Mouse (Mus musculus): ENCODE data around the gene Slc26a10. TPM values are rescaled to one million over a fixed set of nuclear protein-coding genes. Genes with fewer than 3 reads are reported as not detected.
"Not testable (repeated sequence)": the region's sequence is repeated elsewhere in the genome, so short reads cannot be mapped to it uniquely, and the experiment has no call there.

The Slc26a10 gene
- polyA plus RNA-seq, 1 experiment from 2014 or later = 2.3 TPM

DNA sequence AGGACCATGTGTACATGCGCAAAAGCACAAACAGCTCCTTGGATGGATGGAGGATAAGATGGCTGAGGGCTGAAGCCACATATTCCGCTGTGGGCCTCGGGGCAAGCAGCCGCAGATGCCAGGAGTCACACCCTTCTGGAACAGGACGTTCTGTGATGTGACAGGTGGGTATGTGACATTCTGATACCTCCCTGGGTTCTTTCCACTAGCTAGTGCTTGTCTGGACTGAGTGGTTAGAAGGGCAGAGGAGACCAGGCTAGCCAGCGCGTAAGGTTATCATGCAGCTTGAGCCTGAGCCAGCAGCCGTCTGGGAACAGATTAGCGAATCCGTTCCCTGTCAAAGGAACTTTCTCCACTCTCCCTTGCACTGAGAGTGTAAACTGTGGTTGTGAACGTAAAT is 39.5 kb downstream of the Slc26a10 start:
- Histone ChIP-seq H3K27me3 (ENCODE audit: control insufficient read depth, insufficient read depth, low read length) (no peaks in the 10 kb centered on the region), H3K4me1 (ENCODE audit: control insufficient read depth, insufficient read depth, low read length) (no peaks in the 10 kb centered on the region), H3K9me3 (ENCODE audit: control insufficient read depth, low read length) (no peaks in the 10 kb centered on the region), H3K36me3 (ENCODE audit: control insufficient read depth, insufficient read depth, low read length) (no peaks in the 10 kb centered on the region), H3K27ac (ENCODE audit: low read depth, low read length) (no peak overlapping the region), H3K4me2 (replicated peaks; ENCODE audit: low read depth, low read length) (no peak overlapping the region), H3K4me3 (ENCODE audit: low read length) (no peak overlapping the region), H3K9ac (ENCODE audit: low read depth, low read length) (no peak overlapping the region)
- ATAC-seq (ENCODE audit: low FRiP score, low TSS enrichment) = no peak
- 79% methylated on average over 11 of the region's 11 CpGs for WGBS

DNA sequence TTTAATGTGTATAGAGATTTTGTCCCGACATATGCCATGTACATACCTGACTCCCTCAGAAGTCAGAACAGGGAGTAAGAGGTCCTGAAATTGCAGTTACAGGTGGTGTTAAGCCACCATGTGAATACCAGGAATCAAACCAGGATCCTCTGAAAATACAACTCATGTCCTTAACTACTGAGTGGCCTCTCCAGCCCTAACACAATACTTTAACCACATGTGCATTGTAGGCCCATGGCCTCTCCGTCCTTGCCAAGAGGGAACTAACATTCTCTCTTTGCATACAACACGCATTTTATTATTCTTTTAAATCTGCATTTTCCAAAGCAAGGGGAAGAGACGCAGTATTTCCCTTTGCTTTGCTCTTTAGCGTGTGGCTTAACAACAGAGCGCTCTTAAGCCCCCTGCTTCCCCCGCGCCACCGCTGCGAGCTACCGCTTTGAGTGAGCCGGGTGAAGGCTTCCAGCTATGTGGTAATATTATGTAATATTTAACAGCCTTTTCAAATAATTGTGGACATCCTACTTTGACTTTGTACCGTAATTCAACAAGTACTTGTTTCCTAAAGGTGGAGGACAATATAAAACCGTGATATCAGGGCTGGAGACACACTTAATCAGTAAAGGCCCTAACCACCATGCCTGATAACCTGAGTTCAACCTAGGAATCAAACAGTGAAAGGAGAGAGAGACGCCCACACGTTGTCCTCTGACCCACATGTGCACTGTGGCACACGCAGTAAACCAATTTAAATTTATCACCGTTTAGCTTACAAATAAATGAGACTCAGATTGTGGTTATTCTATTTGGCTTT is 41.9 kb downstream of the Slc26a10 start:
- H3K4me1 ChIP-seq (ENCODE audit: control insufficient read depth, insufficient read depth, low read length) = no peaks in the 10 kb centered on the region
- no peaks in the 10 kb centered on the region for H3K36me3 ChIP-seq (ENCODE audit: control insufficient read depth, insufficient read depth, low read length)
- no peak overlapping the region for H3K9ac ChIP-seq (ENCODE audit: low read depth, low read length)
- no peak for ATAC-seq (ENCODE audit: low FRiP score, low TSS enrichment)
- no peaks in the 10 kb centered on the region for H3K9me3 ChIP-seq (ENCODE audit: control insufficient read depth, low read length)
- no peak overlapping the region for H3K4me3 ChIP-seq (ENCODE audit: low read length)
- no peak overlapping the region for H3K27ac ChIP-seq (ENCODE audit: low read depth, low read length)
- WGBS = 84% methylated on average over 18 of the region's 18 CpGs
- no peaks in the 10 kb centered on the region for H3K27me3 ChIP-seq (ENCODE audit: control insufficient read depth, insufficient read depth, low read length)
- no peak overlapping the region for H3K4me2 ChIP-seq (replicated peaks; ENCODE audit: low read depth, low read length)

DNA sequence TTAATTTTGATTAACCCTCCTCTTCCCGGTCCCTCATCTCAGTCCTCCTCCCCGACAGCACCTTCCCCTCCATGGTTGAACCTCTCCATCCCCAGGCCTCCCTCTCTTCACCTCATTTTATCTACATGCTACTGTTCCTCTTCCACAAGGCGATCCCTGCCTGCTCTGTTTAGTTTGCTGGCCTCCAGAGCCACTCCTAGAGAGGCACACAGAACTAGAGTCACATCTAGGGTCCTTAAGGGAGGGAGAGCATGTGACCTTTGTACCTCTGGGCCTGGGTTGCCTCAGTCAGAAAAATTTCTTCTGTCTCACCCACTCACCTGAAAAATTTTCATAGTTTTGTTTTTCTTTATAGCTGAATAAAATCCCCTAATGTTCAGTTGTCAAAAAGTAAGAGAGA is 42.5 kb downstream of the Slc26a10 start:
- Histone ChIP-seq H3K4me1 (ENCODE audit: control insufficient read depth, insufficient read depth, low read length) (no peaks in the 10 kb centered on the region), H3K9me3 (ENCODE audit: control insufficient read depth, low read length) (no peaks in the 10 kb centered on the region), H3K27me3 (ENCODE audit: control insufficient read depth, insufficient read depth, low read length) (no peaks in the 10 kb centered on the region), H3K36me3 (ENCODE audit: control insufficient read depth, insufficient read depth, low read length) (no peaks in the 10 kb centered on the region), H3K4me2 (replicated peaks; ENCODE audit: low read depth, low read length) (no peak overlapping the region), H3K27ac (ENCODE audit: low read depth, low read length) (no peak overlapping the region), H3K4me3 (ENCODE audit: low read length) (no peak overlapping the region), H3K9ac (ENCODE audit: low read depth, low read length) (no peak overlapping the region)
- no peak for ATAC-seq (ENCODE audit: low FRiP score, low TSS enrichment)
- 83% methylated on average over 3 of the region's 3 CpGs for whole genome bisulfite sequencing

DNA sequence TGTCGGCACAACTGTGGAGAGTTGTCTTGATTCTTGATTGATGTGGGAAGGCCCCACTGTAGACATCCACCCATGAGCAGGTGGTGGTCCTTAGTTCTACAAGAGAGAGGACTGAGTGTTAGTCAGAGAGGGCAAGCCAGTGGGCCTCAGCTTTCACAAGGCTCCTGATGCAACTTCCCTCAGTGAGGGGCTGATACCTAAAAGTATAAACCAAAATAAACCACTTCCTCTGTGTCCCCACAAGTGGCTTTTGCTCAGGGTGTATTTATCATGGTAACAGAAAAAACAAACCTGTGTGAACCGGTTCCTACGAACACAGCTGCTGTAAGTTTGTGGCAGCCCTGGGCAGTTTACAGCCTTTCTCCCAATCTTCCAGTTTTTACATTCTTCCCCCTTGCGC is 43.9 kb downstream of the Slc26a10 start:
- ATAC-seq (ENCODE audit: low FRiP score, low TSS enrichment) = no peak
- H3K4me3 ChIP-seq (ENCODE audit: low read length) = no peak overlapping the region
- WGBS = 80% methylated on average over 4 of the region's 4 CpGs

DNA sequence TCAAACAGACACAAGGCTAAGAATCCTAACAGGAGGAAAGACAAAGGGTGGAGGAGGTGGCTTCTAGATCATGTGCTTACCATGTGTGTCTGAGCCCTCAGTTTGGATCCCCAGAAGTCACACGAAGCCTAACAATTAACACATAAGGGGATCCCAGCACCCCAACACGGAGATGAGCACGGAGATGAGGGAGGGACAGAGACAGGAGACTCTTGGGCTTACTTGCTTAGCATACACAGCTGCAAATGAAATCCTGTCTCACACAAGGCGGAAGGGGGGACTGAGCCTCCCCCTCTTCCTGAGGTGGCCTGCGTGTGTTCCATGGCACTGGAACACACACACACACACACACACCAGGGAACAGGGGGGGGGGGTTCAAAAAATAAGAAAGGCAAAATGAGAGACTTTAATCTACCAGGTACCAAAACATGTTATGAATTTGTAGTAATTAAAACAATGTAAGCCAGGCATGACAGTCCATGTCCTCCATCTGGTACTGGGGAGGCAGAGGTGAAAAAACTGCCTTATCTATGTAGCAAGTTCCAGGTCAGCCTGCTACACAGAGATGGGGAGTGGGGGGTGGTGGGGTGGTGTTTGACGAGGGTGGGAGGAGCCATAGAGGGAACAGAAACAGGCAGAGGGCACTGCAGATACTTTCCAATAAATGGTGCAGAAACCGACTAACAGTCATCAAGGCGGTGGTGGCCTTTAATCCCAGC is 45.2 kb downstream of the Slc26a10 start:
- Histone ChIP-seq H3K27me3 (ENCODE audit: control insufficient read depth, insufficient read depth, low read length) (no peaks in the 10 kb centered on the region), H3K9me3 (ENCODE audit: control insufficient read depth, low read length) (no peaks in the 10 kb centered on the region), H3K36me3 (ENCODE audit: control insufficient read depth, insufficient read depth, low read length) (no peaks in the 10 kb centered on the region), H3K9ac (ENCODE audit: low read depth, low read length) (no peak overlapping the region), H3K27ac (ENCODE audit: low read depth, low read length) (no peak overlapping the region), H3K4me3 (ENCODE audit: low read length) (no peak overlapping the region), H3K4me2 (replicated peaks; ENCODE audit: low read depth, low read length) (no peak overlapping the region), H3K4me1 (ENCODE audit: control insufficient read depth, insufficient read depth, low read length) (no peaks in the 10 kb centered on the region)
- WGBS = 61% methylated on average over 8 of the region's 8 CpGs
- 0 out of 2 replicates have a peak, but pooled peaks have one; percentile 49 for ATAC-seq (ENCODE audit: low FRiP score, low TSS enrichment)

More for the DNA sequence above, 43.9 kb downstream of the Slc26a10 start:
- no peaks in the 10 kb centered on the region for H3K36me3 ChIP-seq (ENCODE audit: control insufficient read depth, insufficient read depth, low read length)
- no peaks in the 10 kb centered on the region for H3K4me1 ChIP-seq (ENCODE audit: control insufficient read depth, insufficient read depth, low read length)
- H3K9ac ChIP-seq (ENCODE audit: low read depth, low read length) = no peak overlapping the region
- no peak overlapping the region for H3K27ac ChIP-seq (ENCODE audit: low read depth, low read length)
- no peak overlapping the region for H3K4me2 ChIP-seq (replicated peaks; ENCODE audit: low read depth, low read length)
- no peaks in the 10 kb centered on the region for H3K9me3 ChIP-seq (ENCODE audit: control insufficient read depth, low read length)
- no peaks in the 10 kb centered on the region for H3K27me3 ChIP-seq (ENCODE audit: control insufficient read depth, insufficient read depth, low read length)

DNA sequence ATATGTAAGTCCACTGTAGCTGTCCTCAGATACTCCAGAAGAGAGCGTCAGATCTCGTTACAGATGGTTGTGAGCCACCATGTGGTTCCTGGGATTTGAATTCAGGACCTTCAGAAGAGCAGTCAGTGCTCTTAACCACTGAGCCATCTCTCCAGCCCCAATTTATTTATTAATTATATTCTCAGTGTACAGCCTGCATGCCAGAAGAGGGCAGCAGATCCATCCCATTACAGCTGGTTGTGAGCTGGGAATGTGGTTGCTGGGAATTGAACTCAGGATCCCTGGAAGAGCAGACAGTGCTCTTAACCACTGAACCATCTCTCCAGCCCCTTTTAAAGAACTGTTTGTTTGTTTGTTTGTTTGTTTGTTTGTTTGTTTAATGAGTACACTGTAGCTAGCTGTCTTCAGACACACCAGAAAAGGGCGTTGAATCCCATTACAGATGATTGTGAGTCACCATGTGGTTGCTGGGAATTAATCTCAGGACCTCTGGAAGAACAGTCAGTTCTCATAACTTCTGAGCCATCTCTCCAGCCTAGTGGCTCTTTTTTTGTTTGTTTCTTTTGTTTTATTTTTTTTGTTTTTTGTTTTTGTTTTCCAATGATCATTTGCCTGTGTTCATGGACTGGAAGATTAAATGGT is 45.9 kb downstream of the Slc26a10 start:
- not testable (repeated sequence) for H3K27me3 ChIP-seq (ENCODE audit: control insufficient read depth, insufficient read depth, low read length); H3K4me2 ChIP-seq (replicated peaks; ENCODE audit: low read depth, low read length); H3K27ac ChIP-seq (ENCODE audit: low read depth, low read length); H3K9ac ChIP-seq (ENCODE audit: low read depth, low read length); H3K9me3 ChIP-seq (ENCODE audit: control insufficient read depth, low read length); H3K4me3 ChIP-seq (ENCODE audit: low read length); H3K36me3 ChIP-seq (ENCODE audit: control insufficient read depth, insufficient read depth, low read length); ATAC-seq (ENCODE audit: low FRiP score, low TSS enrichment); H3K4me1 ChIP-seq (ENCODE audit: control insufficient read depth, insufficient read depth, low read length)
- WGBS = 86% methylated on average over 3 of the region's 3 CpGs

DNA sequence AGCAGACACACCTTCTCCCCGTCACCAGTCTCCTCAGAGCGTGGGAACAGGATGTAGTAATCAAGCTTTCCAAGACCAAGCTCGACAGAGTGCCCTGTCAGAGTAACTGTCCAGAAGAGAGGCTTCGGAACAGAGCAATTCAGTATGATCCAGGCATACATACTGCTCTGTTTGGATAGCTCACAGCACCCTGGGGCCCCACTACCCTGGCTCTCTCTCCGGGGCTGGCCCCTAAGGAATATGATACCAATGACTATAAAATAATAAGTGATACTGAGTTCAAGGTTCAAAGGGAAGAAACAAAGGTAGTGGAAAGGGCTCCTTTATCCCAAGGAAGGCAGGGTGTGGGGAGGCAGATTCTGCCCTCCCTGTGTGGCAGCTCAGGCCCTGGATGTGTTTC is 48.0 kb downstream of the Slc26a10 start:
- Histone ChIP-seq H3K27ac (ENCODE audit: low read depth, low read length) (no peak overlapping the region), H3K9me3 (ENCODE audit: control insufficient read depth, low read length) (no peaks in the 10 kb centered on the region), H3K36me3 (ENCODE audit: control insufficient read depth, insufficient read depth, low read length) (no peaks in the 10 kb centered on the region), H3K9ac (ENCODE audit: low read depth, low read length) (no peak overlapping the region), H3K27me3 (ENCODE audit: control insufficient read depth, insufficient read depth, low read length) (no peaks in the 10 kb centered on the region), H3K4me2 (replicated peaks; ENCODE audit: low read depth, low read length) (no peak overlapping the region), H3K4me1 (ENCODE audit: control insufficient read depth, insufficient read depth, low read length) (no peaks in the 10 kb centered on the region), H3K4me3 (ENCODE audit: low read length) (no peak overlapping the region)
- WGBS = 52% methylated on average over 5 of the region's 5 CpGs
- no peak for ATAC-seq (ENCODE audit: low FRiP score, low TSS enrichment)

DNA sequence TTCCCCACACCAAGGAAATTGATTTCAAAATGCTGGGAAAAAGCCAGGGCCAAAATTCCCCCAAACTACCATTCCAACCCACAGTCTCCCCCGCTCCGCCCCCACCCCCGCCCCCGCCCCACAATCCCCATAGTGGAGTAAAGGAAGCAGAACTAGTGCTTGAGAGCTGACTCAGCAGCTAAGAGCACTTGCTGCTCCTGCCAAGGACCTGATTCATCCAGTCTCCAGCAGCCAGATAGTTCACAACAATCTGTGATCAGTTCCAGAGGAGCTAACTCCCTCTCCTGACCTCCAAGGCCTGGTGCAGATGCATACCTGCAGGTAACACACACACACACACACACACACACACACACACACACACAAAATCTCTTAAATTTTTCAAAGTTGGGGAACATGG is 51.0 kb downstream of the Slc26a10 start:
- no peaks in the 10 kb centered on the region for H3K4me1 ChIP-seq (ENCODE audit: control insufficient read depth, insufficient read depth, low read length)
- no peaks in the 10 kb centered on the region for H3K27me3 ChIP-seq (ENCODE audit: control insufficient read depth, insufficient read depth, low read length)
- H3K36me3 ChIP-seq (ENCODE audit: control insufficient read depth, insufficient read depth, low read length) = no peaks in the 10 kb centered on the region
- WGBS = 73% methylated on average over 4 of the region's 4 CpGs
- ATAC-seq (ENCODE audit: low FRiP score, low TSS enrichment) = no peak
- H3K4me3 ChIP-seq (ENCODE audit: low read length) = no peak overlapping the region
- H3K27ac ChIP-seq (ENCODE audit: low read depth, low read length) = no peak overlapping the region
- no peaks in the 10 kb centered on the region for H3K9me3 ChIP-seq (ENCODE audit: control insufficient read depth, low read length)
- H3K4me2 ChIP-seq (replicated peaks; ENCODE audit: low read depth, low read length) = no peak overlapping the region
- no peak overlapping the region for H3K9ac ChIP-seq (ENCODE audit: low read depth, low read length)
